Mouse (Mus musculus): ENCODE results near the gene Sytl3. TPM values are rescaled to one million over a fixed set of nuclear protein-coding genes. Genes with fewer than 3 reads are reported as not detected.

Sytl3 gene
- total RNA-seq, 2 experiments from 2014 or later, result 0.32 to 0.70 TPM

DNA sequence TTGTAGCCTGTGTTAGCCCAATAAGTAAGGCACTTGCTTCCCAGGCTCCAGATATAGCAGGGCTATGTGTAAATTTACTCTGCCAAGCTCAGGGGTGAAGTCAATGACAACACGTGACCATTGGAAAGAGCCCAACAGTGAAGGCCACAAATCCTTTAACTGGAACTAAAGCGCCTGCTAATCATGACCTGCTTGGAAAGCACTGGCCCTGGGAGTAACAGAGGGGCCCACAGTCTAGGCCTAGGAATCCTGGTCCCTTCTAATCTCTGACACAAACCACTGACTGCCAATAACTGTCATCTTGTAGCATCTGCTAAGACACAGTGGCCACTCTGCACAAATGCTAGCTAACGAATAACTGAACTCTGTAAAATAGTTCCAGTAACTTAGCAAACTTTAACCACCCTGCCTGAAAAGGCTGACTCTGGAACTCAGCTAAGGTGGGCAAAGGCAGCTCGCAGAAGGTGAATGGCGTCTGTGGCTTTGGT is 109.5 kb downstream of the Sytl3 start:
- intact Hi-C loops (cut with DNase I), result no loop called here
- DNase-seq (ENCODE audit: low spot score in 2 of 2), result no peak

DNA sequence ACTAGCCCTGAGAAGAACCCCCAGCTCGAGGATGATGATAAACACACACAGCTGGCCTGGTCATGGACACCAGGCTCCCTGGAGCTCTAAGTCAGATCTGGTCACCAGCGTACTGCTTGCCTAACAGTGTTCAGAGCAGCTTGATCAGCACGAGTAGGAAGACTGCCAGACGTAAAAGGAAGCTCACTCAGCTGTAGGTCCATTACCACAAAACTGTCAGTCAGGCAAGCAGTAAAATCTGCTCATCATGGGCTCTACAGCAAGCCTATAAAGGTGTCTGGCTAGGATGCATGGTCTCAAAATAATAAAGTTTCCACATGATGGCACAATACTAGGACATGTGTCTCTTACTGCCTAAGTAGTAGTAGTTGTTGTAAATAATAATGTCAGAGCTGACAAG is 110.7 kb downstream of the Sytl3 start:
- intact Hi-C loops (cut with DNase I), result loop anchor here (10.0 kb wide), 1 partner anchor 115 kb away; no protein-coding TSS in a partner anchor
- no peak for DNase-seq (ENCODE audit: low spot score in 2 of 2)

DNA sequence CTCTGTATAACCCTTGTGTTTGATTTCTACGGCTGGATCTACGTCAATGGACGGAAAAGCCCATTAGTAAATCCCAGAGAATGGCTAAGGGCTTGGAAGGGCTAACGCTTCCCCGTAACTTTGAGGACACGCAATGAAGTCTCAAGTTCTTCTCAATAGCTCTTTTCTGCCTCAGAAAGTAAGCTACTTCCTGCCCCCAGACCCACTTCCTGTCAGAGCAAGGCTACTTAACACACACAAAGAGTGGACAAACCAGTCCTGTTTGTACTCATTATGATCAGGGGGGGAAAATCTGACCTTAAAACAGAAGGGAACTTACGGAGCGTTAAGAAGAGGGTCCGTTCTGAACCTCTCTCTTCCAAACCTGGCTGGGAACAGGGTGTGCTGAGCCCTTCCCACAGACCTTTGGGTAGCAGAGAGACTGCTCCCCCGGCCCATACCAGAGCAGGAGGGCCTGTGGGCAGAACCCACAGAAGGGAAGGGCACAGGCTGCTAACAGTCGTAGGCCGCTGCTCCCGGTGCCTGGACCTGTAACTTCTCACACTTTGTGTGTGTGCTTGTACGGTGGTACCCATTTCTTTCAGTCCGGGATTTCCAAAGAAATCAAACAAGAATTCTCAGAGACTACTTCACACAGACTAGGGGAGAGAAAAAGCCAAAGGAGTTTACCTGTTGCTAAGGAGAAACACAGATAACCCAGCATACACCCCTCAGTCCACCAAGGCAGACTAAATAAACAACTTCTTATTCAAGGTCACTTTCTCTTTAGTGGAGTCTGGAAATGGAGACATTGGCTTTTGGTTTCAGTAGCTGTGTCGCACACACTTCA is 113.0 kb downstream of the Sytl3 start:
- intact Hi-C loops (cut with DNase I), result loop anchor here (10.0 kb wide), 1 partner anchor 113 kb away; no protein-coding TSS in a partner anchor
- DNase-seq (ENCODE audit: low spot score in 2 of 2), result no peak

- intact Hi-C loops (cut with DNase I), result loop anchor here (10.0 kb wide), 1 partner anchor 112 kb away; no protein-coding TSS in a partner anchor
- DNase-seq (ENCODE audit: low spot score in 2 of 2), result no peak
Observed at GRCm38 (mm10) chr17:6772490-6772773, 113.5 kb downstream of the Sytl3 start.

DNA sequence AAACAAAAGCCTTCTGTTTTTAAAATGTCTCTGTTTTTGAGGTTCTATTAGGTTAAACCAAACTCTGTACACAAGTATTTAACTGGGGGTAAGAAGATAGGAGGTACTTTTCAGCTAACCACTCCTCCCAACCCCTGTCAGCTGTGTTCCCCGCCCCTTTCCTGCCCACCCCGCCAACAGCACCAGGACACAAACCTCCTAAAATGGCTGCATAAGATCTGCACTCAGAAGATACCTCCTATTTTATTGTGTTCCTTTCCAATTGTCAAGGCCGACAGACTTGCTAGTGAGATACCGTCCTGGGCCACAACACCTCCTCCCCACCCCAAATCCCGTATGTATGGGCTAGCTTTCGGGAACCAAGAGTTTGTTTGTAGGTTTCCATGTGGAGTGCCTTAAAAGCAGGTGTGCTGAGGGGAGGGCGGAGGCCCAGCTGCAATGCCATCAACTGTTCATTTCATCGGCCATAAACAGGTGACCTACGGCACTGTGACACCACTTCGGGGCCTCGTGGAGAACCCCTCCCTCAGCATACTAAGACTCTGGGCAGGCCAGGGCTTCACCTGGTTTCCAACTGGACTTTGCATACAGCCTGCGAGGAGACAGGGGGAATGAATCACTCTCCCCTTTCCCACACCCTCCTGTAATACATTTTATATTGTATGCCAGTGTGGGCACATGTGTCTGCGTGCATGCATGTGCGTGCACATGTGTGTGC is 114.5 kb downstream of the Sytl3 start:
- intact Hi-C loops (cut with DNase I), result loop anchor here (10.0 kb wide), 1 partner anchor 111 kb away; no protein-coding TSS in a partner anchor
- DNase-seq (ENCODE audit: low spot score in 2 of 2), result no peak

DNA sequence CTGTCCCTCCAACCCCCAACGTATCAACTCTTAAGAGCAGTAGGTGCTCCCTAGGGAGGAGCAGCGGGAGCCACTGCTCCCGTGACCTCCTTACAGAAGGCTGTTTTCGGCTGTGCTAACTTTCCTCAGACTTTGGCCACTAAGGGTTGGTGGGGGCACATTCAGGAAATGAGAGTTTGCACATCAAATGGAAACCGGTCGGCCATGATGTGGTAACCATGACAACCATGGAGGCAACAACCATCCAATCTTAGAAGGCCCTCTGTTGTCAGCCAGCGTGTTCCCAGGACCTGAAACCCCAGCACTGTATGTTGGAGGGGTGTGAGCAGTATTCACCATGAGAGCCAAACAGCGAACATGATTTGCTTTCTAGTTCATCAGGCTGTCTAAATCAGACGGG is 116.3 kb downstream of the Sytl3 start:
- no peak for DNase-seq (ENCODE audit: low spot score in 2 of 2)
- intact Hi-C loops (cut with DNase I), result loop anchor here (10.0 kb wide), 1 partner anchor 110 kb away; no protein-coding TSS in a partner anchor

GRCm38 (mm10) chr17:6775671-6776070 is 116.8 kb downstream of the Sytl3 start:
- DNase-seq (ENCODE audit: low spot score in 2 of 2), result no peak
- intact Hi-C loops (cut with DNase I), result loop anchor here (10.0 kb wide), 1 partner anchor 109 kb away; no protein-coding TSS in a partner anchor

- intact Hi-C loops (cut with DNase I), result loop anchor here (10.0 kb wide), 1 partner anchor 109 kb away; no protein-coding TSS in a partner anchor
- DNase-seq (ENCODE audit: low spot score in 2 of 2), result no peak
Observed at GRCm38 (mm10) chr17:6776123-6776522, 117.2 kb downstream of the Sytl3 start.

DNA sequence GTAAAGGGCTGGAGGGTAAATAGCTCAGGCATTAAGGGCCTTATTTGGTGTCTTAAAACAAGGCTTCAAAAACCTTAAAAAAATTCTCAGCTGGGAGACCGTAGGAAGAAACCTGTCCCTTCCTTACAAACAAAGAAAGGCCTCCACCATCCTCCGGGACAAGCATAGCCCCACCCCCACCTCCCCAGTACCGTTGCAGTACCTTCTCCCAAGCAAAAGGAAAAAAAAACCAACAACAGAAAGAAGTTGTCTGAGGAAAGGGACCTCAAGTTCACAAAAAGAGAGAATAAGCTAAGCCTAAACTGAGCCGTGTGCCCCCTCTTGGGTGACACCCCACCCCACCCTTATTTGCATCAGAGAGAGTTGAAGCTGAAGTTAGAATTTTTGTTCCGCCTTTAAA is 117.7 kb downstream of the Sytl3 start:
- intact Hi-C loops (cut with DNase I), result loop anchor here (10.0 kb wide), 1 partner anchor 108 kb away; no protein-coding TSS in a partner anchor
- no peak for DNase-seq (ENCODE audit: low spot score in 2 of 2)

- intact Hi-C loops (cut with DNase I), result loop anchor here (10.0 kb wide), 1 partner anchor 108 kb away; no protein-coding TSS in a partner anchor
- no peak for DNase-seq (ENCODE audit: low spot score in 2 of 2)
Observed at GRCm38 (mm10) chr17:6777061-6777460, 118.2 kb downstream of the Sytl3 start.

DNA sequence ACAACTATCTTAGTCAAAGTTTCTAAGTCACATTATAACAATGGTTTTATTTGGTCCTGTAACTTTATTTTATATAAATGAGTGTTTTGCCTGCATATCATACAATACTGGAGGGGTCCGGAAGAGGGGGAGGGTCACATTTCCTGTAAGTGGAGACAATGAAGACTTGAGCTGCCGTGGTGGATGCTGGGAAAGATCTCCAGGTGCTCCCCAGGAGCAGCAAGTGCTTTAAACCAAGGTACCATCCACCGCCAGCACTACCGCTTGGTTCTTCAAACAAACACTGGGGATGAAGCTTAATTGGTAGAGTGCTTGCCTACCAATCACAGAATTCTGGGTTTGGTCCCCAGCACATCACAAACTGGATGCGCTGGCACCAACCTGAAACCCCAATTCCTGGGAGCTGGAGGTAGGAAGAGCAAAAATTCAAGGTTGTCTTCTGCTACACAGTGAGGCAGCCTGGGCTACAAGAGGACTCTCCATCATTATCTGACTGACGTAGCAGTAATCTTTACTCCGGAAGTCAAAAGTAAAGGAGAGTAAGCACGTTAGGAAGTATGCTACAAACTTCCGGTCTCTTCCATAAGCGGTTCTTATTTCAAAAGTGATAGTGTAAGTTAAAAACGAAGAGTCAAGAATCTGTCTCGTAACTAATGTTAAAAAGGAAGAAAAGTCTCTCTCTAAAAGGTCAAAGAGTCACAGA is 118.9 kb downstream of the Sytl3 start:
- intact Hi-C loops (cut with DNase I), result loop anchor here (10.0 kb wide), 1 partner anchor 107 kb away; no protein-coding TSS in a partner anchor
- DNase-seq (ENCODE audit: low spot score in 2 of 2), result no peak

GRCm38 (mm10) chr17:6778332-6778683 is 119.4 kb downstream of the Sytl3 start:
- intact Hi-C loops (cut with DNase I), result loop anchor here (10.0 kb wide), 1 partner anchor 106 kb away; no protein-coding TSS in a partner anchor
- peak in 1 of 2 experiments; percentile 34 for DNase-seq (ENCODE audit: low spot score in 2 of 2)

DNA sequence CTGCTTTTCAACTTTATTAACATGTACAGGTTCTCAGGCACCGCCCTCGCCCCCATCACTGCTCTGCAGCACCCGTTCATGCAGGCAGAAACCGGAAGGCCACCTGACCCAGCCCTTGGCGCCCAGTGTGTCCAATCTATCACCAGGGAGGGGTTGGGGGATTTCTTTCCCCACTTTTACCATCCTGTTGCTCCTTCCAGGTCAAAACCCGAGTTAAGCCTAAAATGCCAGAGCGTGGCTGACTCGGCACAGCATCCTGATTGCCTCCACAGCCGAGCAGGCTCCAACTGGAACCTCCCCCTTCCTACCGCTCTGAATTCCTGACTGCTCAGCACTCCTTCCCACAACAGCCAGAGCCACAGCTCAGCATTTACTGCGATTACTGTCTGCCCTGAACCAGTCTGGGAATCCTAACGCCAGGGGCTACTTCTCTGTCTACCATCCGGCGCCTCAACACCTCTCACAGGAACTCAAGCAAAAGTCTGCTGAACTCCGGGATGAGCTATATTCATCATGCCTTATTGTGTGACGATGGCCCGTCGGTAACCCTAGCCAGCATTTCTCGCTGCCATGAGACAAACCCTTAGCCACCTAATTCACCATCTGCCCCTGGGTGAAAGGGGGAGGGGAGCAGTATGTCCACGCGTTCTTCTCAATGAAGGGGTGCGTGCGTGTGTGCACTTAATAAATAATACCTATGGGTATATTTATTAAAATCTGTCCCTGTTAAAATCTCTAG is 120.0 kb downstream of the Sytl3 start:
- intact Hi-C loops (cut with DNase I), result loop anchor here (10.0 kb wide), 1 partner anchor 106 kb away; no protein-coding TSS in a partner anchor
- peak in 1 of 2 experiments; percentile 23 for DNase-seq (ENCODE audit: low spot score in 2 of 2)

DNA sequence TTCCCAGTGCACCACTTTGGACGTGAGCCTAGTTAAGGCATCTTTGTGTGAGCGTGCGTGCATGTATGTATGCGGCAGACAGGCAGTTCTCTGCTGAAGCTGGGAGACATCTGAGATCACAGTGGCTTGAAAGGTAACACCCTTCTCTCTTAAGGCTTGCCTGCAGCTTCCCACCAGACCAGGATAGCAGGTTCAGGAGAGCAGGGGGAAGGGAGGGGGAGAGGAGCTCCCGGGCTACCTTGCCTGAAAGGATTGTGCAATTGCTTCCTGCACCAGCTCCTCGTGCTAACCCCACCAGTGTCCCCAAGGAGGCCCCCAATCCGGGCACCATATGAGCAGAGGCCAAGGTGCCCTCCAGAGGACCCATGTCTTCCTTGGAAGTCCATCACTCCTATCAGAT is 120.7 kb downstream of the Sytl3 start:
- intact Hi-C loops (cut with DNase I), result loop anchor here (5.0 to 10.0 kb wide), 2 partner anchors 48 to 105 kb away; no protein-coding TSS in a partner anchor
- no peak for DNase-seq (ENCODE audit: low spot score in 2 of 2)

GRCm38 (mm10) chr17:6780521-6781115 is 121.7 kb downstream of the Sytl3 start:
- DNase-seq (ENCODE audit: low spot score in 2 of 2), result no peak
- intact Hi-C loops (cut with DNase I), result loop anchor here (5.0 kb wide), 1 partner anchor 47 kb away; no protein-coding TSS in a partner anchor

- intact Hi-C loops (cut with DNase I), result loop anchor here (5.0 kb wide), 1 partner anchor 46 kb away; no protein-coding TSS in a partner anchor
Observed at GRCm38 (mm10) chr17:6781273-6781672, 122.4 kb downstream of the Sytl3 start.

GRCm38 (mm10) chr17:6782033-6782526 is 123.2 kb downstream of the Sytl3 start:
- intact Hi-C loops (cut with DNase I), result loop anchor here (5.0 kb wide), 1 partner anchor 45 kb away; no protein-coding TSS in a partner anchor
- no peak for DNase-seq (ENCODE audit: low spot score in 2 of 2)

More at GRCm38 (mm10) chr17:6781273-6781672, 122.4 kb downstream of the Sytl3 start:
- no peak for DNase-seq (ENCODE audit: low spot score in 2 of 2)

- intact Hi-C loops (cut with DNase I), result loop anchor here (5.0 kb wide), 1 partner anchor 45 kb away; no protein-coding TSS in a partner anchor
- DNase-seq (ENCODE audit: low spot score in 2 of 2), result peak; percentile 65 to 76
Observed at GRCm38 (mm10) chr17:6782611-6783005, 123.7 kb downstream of the Sytl3 start, which contains the start of gene Ezr. Ezr (minus strand) TSS chr17:6782784.
